Mouse (Mus musculus): Measurements from ENCODE around the gene Zrsr2.

Gene Zrsr2

DNA sequence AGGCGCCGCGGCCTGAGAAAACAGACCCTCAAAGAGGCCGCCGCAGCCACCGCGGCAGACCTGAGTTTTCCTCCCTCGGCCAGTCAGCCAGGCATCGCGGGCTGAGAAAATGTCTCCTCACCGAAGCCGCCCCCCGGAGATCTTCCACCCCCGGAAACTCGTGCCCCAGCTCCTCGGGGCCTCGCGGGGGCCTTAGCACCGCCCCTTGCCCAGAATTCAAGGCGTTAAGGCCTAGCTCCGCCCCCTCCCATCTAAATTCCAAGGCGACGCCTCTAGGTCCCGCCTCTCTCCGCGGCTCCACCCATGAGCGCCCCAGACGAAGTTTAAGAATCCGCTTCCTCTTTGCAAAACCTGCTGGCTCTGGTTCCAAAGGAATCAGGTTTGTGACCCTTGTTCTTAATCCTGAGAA, at the start of gene Zrsr2:
TSS of gene Zrsr2 (minus strand) at position 195 of the 409 bp plus-strand sequence.
- DNase-seq (ENCODE audit: inconsistent ontology term): peak; percentile 92

DNA sequence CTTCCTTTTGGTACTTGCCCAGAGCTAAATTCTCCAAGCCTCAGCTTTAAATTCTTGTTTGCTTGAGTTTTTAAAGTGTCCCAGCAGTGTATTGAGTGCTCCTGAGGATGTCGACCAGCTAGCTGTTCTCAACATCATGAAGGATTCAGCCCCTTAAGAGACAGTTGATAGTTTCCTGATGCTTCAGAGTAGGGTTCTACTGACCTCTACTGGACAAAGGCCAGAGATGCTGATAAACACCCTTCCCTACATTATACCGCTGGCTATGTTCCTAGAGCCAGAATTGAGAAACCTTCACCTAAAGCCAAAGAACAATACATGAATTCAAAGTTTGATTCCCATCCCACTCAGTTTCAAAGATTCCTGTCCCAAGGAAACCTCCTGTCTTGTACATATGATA, 46.3 kb upstream of the Zrsr2 start:
- DNase-seq (ENCODE audit: inconsistent ontology term): no peak

DNA sequence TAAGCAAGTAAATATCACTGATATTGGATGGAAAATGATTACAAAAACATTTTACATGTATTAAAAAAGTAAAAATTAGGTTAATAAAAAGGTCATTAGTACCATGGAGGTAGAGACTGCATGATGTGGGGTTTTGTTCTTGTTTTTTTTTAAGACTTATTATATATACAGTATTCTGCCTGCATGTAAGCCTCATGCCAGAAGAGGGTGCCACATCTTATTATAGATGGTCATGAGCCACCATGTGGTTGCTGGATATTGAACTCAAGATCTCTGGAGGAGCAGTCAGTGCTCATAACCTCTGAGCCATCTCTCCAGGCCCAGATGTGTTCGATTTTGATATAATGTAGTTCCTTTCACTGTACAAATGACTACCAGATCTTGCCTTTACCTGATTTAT, 41.4 kb upstream of the Zrsr2 start:
- DNase-seq (ENCODE audit: inconsistent ontology term): no peak

DNA sequence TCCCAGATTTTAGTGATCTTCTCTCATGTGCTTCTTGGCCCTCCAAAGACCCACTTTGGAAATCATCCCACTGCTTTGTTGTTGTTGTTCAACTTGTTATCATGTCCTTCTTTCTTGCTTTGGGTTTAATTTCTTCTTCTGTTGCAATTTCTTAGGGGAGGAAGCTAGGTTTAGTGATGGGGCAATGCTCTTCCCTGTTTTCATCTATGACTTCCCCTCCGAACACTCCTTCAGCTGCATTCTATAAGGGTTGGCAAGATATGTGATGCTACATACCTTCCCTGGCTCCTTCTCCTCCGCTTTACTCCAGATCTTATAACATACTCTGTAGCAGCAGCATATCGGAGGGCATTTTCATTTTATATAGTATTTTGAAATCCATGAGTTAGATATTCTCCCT, 38.3 kb upstream of the Zrsr2 start:
- no peak for DNase-seq (ENCODE audit: inconsistent ontology term)

DNA sequence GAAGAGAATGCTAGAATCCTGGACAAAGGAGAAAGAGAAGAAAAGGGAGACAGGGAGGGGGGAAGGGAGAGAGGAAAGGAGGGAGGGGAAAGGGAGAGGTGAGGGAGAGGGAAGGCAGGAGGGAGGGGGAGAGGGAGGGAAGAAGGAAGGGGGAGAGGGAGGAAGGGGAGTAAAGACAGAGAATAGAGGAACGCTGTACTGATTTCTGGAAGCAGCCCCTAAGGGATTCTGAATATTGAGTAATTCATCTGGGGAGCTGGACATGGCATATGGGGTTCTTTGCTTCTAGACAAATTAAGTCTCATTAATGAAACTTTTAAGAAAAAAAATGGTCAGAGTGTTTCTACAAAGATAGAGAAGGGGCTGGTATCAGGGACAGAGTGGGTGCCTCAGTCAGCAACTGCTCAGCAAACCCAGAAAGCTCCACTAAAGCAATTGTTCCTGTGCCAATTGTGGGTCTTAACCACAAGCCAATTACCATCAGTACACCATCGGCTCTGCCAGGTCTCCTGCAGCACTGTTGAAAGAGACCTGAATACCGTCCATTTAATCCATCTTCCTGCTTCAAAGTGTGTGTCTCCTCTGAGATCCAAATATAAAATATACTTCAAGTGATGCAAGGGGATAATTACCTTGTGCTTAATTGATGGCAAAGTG, 29.4 kb upstream of the Zrsr2 start:
- peak; percentile 28 for DNase-seq (ENCODE audit: inconsistent ontology term)

DNA sequence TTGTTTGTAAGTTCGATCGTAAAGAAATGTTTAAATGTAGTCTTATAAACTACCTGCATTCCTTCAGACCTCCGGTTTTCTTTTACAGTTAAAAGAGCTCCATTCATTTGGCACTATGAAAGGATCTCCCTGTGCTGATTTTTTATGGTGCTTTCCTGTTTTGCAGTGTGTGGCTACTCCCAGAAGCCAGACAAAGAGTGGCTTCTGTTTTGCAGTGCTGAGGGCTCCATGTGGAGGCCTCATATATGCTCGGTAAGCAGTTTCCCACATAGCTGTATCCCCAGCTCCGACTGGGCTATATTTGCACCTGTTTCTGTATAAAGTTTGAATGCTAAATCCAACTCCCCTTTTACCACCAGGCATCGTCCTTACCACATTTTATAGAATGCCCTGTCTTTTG, 23.7 kb upstream of the Zrsr2 start:
- DNase-seq (ENCODE audit: inconsistent ontology term): no peak

DNA sequence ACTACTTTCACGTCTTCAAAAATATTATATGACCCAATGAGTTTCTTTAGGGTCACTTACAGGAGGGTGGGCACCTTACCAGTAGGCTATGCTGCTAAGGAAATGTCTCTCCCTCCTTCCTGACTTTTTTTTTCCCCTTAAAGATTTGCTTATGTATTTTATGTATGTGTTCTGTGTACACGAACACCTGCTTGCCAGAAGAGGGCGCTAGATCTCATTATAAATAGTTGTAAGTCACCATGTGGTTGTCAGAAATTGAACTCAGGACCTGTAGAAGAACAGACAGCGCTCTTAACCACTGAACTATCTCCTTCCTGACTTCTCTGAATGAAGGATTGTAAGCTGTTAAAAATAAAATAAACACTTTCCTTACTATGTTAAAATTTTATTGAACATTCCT, 23.0 kb upstream of the Zrsr2 start:
- DNase-seq (ENCODE audit: inconsistent ontology term): no peak

DNA sequence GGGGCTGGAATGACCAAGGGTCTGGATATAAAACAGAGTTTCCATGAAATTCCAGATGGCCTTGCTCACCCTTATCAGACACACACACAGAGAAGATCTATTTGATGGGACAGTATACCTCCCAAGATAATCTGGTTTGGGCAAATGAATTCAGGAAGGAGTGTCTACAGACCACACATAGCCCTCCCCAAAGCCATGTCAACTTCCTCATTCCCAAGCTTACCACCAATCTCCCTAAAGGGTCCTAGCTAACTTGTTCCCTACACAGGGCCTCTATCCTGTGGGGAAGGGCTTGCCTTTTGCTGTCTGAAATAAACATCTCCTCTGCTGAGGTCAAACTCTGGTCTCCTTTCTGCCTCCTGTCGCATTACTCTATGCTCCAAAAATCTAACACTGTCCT, 22.6 kb upstream of the Zrsr2 start:
- DNase-seq (ENCODE audit: inconsistent ontology term): no peak

DNA sequence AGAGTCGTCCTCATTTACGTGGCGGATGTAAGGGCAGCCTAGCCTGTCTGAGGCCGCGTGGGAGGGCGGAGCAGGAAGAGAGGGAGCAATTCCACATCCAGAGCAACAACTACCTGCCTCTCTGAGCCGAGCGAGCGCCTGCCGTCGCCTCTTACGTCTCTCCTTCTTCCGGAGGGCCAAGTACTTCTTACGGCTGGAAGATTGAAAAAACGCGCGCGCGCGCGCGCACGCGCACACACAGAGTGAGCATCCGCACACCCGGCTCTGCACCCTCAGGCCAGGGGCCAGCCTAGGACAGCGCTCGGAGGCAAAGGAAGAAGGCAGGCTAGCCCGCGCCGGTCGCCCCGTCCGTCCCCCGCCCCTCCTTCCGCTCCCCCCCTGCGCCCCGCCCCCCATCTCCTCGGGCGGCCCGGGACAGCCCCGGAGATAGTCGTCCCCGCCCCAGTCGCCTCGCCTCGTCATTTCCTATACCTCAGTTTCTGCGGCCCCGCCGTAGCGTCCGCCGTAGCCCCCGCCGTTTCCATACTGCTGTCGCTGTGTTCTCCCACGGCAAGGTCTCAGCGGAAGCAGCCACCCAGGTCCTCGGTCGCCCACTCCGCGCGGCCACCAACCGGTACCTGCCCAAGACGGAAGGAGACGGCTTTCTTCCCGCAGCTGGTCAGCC, 526 bp downstream of the Zrsr2 start:
- DNase-seq (ENCODE audit: inconsistent ontology term): peak; percentile 83

DNA sequence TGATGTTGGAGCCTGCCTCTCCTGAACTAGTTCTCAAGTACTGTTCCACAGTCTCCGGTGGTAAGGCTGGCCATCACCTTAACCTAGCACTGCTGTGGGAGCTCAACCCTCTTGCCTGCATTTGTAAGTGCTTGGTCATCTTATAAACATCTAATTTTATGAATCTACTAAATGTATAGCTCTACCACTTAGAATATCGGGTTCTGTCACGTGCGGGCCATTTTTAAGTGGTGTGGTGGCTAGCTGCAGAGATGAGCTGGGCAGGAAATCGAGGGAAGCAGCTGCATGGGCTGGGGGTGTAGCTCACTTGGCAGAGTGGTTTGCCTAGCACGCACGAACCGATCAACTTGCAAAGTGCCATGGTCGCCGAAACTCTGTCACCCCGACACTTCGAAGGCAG, 1.1 kb downstream of the Zrsr2 start:
- DNase-seq (ENCODE audit: inconsistent ontology term): no peak

DNA sequence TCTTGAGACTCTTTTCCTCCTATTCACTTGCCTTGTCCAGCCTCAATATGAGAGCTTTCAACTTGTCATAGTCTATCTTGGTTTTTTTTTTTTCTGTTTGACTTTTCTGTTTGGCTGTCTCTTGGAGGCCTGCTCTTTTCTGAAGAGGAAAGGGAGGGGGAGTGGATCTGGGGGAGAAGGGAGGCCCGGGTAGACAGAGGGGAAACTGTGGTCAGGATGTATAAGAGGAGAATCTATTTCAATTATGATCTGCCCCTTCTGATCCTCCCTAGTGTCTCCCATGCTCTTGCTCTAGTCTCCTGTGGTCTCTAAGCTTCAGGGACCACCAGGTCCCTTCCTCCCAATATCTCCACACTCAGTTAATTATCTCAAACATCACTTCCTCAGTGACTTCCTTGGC, 6.8 kb downstream of the Zrsr2 start:
- no peak for DNase-seq (ENCODE audit: inconsistent ontology term)

DNA sequence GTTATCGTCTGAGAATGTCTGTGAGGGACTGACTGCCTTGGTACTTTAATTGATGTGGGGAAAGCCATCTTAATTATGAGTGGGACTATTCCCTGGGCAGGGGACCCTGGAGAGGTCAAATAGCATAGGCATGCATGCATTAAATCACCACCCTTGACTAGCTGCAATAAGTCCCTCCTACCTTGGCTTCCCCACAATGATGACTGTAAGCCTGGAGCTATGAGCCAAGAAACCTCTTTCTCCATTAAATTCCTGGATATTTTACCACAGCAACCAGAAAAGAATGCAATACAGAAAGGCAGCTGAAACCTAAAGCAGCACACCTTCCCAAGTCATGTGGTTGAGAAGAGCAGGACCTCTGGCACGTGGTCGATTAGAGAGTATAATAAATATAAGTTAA, 14.1 kb downstream of the Zrsr2 start:
- peak; percentile 46 for DNase-seq (ENCODE audit: inconsistent ontology term)

DNA sequence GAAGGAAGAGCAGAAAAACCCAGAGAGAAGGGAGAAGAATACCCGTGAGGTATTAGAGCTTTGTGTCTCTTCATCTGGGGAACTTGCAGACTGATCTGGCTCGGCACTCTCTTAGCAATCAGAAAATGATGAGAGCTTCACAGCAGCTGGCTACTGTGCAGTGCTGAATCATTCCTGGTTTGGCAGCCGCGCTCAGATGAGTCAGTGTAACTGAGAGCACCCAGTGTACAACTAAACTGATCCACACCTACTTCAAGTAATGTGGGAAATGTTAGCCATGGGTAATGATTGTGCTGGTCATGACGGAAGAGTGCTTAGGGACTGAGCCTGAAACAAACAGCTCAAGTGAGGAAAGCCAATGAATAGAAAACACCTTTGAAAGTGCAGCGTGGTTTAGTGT, 19.9 kb downstream of the Zrsr2 start:
- DNase-seq (ENCODE audit: inconsistent ontology term): peak; percentile 77

DNA sequence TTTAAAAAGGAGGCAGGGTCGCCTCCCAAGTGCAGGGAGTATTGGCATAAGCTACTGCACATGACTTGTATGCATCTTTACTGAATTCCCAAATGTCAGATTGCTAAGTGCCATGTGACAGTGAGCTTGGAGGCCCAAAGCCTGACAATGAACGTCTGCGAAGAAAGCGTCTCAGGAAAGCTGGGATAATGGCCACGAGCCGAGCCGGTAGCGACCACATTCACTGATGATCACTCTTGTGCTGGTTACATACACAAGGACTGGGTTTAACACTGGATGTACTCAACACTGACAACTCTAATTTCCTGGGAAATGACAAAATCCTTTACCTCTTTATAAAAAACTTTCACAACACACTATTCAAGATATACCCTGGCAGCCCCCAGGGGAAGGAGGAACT, 23.7 kb downstream of the Zrsr2 start:
- DNase-seq (ENCODE audit: inconsistent ontology term): no peak

DNA sequence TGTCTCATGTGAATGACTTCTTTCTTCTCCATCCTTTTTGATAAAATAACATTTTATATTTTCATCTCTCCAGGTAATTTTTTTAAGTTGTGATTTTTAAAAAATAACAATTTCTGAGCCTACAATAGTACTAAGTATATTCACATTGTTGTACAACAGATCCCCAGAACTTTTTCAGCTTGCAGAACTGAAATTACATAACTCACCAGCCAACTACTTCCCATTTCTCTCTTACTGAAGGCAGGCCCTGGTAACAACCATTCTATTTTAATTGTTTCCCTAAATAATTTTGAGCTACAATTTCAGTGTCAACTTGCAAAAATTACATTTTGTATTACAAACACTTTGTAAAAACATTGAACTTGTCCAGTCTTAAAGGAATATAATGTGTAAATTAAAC, 28.9 kb downstream of the Zrsr2 start:
- DNase-seq (ENCODE audit: inconsistent ontology term): no peak

DNA sequence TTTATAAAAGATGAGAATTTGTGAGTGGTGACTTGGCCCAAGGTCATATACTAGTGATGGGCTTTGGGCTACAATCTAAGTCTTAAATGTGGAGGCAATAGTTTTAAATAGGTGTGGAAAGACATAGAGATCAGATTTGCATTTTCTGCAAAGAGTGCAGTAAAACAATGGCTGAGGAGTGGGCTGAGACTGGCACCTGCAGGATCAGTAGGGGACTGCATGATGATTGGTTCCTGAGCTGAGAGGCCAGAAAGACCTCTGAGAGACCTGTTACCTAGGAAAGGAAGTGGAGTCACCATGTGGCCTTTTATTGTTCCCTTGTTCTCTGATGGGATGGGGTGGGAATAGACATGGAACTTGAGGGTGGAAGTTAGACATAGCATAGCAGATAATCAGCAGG, 45.7 kb downstream of the Zrsr2 start:
- DNase-seq (ENCODE audit: inconsistent ontology term): no peak

DNA sequence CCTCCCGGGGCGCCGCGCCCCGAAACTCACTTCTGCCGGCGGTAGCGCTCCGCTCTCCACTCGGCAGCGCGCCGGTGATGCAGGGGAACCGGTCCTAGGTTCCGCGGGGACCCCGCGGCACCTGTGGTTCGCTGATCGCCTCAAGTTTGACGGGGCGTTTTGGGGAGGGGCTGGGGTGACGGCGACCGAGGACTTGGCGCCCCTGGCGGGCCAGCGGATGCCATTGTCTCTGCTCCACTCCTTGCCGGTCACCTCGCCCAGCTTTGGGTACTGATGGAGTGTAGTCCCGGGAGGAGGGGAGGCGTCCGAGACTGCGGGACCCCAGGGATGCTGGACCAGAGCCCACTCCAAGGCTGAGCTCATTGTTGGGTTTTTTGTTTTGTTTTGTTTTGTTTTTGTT, 49.1 kb downstream of the Zrsr2 start:
- DNase-seq (ENCODE audit: inconsistent ontology term): peak; percentile 54

DNA sequence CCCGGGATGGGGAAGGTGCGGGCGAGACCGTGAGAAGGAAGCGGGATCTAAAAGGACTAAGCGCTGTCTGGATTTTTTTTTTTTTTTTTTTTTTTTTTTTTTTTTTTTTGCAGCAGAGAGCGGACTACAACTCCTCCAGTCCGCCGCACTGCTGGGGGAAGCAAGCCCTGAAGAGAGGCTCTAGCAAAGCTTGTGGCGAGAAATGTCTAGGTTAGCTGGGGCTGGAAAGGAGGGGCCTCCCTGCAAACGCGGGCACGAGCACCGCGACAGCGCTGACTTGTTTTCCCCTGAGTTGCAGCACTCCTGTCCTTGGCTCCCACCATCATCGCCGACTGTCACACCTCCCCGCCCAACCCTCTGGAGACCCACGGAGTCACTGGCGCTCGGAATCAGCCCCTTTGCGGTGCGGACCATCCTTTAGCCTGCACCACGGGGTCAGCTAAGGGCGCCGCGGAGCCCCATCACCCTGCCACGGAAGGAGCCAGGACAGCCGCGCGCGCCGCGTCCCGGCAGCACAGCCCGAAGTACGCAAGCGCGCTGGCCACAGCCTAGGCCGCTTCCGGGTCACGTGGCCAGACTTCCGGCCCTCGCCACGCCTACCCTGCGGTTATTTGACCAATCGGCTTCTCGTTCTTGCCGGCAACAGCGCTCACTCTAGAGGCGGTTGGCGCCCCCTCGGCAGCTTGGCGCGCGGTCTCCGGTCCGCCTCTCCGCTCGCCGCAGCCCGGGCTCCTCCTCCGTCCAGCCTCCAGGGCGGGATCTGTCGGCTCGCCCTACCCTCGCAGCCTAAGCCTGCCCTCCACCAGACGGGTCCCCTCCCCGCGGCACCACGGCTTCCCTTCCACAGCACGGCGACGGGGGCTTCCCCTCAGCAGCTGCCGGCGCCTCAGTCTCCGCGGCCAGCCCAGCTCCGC, 49.9 kb downstream of the Zrsr2 start, which contains the start of gene Ap1s2:
TSS of gene Ap1s2 (plus strand) at position 681 of the 914 bp plus-strand sequence.
- DNase-seq (ENCODE audit: inconsistent ontology term): peak; percentile 96

DNA sequence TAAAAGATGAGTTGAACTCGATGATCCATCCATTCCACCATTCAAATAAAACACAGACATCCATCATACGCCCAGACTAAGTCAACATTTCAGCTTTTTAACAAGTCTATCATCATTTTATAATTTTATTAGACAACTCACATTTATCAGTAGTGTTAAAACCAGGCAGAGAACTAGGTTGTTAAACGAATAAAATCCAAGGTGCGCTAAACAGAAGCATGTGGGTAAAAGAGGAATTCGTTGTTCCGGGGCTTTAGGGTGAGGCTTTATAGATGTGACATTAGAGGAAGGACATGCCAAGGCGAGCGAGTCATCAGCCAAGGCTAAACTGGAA, 50.5 kb downstream of the Zrsr2 start:
- no peak for DNase-seq (ENCODE audit: inconsistent ontology term)

DNA sequence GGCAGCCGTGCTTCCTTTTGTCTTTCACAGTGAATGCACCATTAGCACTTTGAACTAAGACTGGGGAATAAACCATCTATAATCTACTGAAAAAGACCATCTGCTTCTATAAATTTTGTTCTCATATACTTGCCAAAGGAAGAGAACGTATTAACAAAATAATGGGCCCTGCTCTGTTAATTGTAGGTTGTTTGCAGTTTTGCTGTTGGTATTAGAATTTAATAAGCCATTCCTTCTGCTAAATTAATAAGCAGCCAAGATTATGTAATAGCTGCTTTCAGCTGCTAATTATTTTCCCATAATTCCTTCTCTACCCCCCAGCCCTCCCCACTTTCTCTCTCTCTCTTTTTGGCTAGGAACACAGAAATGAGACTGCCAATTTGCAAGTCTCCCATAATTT, 51.6 kb downstream of the Zrsr2 start:
- no peak for DNase-seq (ENCODE audit: inconsistent ontology term)

DNA sequence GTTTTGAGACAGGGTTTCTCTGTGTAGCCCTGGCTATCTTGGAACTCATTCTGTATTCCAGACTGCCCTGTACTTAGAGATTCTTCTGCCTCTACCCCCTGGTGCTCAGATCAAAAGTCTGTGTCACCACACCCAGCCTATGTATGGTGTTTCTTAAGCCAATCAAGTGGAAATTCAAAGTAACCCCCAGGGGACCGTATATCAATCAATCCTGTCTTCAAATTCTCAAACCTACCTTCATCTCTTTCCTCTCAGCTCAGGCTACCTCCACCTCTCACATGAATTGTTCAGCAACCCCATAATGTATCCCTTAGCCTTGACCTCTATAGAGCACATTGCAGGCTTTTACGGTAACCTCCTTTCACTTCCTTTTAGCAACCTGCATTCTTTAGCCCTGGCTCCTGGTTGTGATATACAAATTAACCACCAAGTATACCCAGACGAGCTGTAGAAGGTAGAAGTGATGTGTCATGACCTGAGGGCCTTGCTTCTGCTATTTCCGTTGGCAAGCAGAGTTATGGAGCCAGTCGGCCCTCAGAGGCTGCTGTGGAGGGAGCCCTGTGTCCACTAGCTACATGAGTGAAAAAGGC, 58.9 kb downstream of the Zrsr2 start:
- DNase-seq (ENCODE audit: inconsistent ontology term): no peak

DNA sequence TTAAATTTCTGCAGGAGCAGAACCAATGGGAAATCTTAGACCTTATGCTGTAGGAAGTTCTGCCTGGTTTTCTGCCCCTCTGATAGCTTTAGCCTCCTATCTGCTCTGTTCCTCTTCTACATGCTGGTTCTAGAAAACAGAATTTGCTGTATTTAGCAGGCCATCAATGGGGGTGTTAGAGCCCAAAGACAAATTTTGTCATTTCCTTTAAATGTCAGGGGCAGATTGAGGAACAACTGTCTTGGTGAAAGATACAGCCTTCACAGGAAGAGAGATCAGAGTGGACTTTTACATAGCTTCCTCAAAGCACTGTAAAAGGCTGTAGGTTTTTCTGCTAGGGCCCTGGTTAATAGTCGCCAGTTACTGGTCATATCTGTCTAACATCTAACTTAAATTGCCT, 61.1 kb downstream of the Zrsr2 start:
- no peak for DNase-seq (ENCODE audit: inconsistent ontology term)
